Mouse (Mus musculus) mesoderm, embryonic 11.5 days (tissue): ENCODE results near the gene Cdsn.
A peak's percentile ranks its signal among the peaks of the same experiment; 100 is the strongest.

Experiments
- DNase-seq: peaks from one replicate; pipeline ENCODE4 v3.0.0-alpha.2; 2012; ENCODE audit warnings: low read depth, low spot score

Gene Cdsn

DNA sequence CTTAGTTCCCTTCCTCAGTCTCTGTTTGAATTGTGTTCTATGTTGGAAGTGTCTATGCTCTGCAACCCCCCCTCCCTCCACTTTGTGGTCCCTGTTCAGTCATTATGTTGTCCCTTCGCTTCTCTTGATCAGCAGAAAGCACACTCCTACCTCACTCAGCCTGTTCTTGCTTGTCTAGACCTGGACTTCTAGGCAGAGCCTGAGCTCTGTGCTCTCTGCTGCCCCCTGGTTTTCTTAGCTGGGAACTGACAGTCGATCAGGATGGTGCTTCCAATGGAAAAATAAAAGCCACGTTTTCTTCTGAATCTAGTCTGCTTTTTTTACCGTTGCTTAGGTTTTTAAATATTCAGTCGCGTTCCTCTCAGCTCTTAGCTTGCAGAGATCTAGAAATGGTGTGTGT lies 17.6 kb upstream of the Cdsn start:
- peak; percentile 78 for DNase-seq

DNA sequence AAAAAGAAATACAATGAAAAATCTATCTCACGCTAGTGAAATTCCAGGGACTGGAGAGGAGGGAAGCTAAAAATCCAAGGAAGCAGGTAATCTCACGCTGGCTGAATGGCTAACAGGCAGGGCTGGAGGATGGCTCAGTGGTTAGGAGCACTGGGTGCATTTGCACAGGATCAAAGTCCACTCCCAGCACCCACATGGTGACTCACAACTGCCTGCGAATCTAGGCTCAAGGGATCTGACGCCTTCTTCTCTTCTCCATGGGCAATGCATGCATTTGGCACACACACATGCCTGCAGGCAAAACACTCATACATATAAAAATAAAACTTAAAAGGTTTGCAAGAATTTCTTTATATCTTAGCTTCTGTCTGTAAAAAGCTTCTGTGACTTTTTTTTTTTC lies 14.5 kb upstream of the Cdsn start:
- DNase-seq, result no peak

DNA sequence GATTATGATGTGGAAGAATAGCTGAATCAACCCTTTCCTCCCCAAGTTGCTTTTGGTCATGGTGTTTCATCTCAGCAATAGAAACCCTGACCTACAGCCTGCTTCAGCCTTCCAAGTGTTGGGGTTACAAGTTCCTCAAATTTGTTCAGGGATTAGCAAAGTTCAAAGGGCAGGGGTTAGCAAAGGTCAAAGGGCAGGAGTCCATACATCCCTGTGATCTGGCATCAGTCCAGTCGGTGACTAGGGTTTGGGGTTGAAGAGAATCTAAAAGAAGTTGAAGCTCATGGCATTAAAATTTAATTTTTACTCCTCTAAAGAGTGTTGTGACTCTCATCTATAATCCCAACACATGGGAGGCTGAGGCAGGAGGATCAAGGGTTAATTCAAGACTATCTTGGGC lies 13.5 kb upstream of the Cdsn start:
- no peak for DNase-seq

DNA sequence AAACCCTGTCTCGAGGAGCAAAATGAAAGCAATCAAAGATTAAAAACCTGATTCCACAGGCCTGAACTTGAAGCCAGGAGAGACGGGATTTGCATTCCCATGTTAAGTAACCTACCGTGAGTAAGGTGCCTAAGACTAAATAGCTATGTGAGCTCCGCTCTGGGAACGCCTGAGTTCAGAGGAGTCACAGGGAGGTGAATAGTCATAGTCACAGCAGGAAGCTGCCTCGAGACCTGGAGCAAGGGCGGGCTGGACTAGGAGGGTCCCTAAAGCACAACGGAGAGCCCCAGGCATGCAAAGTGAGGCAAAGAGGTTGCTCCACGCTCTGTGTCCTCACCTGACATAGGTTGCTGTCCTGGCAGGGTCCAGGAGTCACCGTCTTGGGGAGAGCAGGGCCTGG lies 12.4 kb upstream of the Cdsn start:
- no peak for DNase-seq

DNA sequence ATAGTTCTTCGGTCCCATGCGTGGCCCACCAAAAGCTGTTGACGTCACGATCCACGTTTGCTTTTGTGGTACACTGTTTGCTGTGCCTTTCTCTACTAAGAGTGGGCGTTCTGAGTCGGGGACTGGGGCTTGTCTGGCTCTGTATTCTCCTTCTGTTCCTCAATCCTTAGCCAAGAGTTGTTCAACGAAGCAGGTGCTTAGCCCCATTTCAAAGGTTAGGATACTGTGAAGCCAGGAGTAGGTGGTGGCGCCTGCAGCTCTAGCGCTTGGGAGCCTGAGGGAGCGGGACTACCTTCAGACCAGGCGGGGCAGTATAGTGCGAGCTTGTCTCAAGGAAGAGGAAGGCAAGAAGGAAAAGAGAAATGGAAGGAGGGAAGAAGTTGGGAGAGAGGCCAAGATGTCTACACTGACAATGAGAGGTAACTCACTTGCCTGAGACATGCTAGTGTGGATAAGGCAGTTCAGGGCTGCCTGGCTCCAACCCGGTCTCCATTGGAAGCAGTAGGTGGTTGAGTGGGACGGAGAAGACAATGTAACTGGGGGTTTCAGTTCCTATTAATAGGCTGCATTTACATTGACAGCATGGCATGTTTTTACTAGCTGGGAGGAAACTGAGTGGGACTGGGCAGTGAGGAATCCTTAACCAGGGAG lies 9.0 kb upstream of the Cdsn start:
- no peak for DNase-seq

DNA sequence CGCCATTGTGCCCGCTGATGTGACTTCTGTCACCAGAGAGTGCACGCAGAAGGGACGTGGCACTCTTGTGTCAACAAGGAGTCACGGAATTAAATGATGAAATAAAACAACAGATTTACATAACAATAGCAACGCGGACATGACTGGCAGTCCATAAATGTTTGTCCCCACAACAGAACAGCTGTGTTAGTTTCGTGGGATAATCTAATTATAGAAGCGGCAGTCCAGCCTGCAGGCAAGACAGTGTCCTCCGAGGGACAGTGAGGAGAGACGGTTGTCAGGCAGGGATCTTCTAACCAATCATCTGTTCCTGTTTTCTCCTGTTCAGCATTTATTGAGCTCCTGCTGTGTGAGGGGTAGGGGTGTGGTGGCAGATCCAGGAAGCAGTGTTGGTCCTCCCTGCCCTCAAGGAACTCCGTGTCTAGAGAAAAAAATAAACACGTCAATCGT lies 8.5 kb upstream of the Cdsn start:
- DNase-seq, result no peak

DNA sequence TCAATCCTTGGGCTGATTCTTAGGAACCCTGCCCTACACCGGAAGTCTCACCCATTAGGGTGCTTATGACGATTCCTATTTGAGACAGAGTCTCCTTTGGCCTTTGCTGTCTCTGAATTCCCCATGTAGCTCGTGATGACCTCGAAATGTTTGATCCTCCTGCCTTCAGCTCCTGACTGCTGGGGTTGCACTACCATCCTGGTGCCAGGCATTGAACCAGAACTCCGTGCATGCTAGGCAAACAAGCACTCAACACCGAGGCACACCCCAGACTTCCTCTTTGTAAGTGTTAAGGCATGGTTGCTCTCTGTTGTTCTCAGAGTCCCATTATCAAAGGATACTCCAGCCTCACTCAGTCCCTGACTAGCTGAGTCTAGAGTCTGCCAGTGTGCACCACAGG lies 7.9 kb upstream of the Cdsn start:
- DNase-seq, result no peak

DNA sequence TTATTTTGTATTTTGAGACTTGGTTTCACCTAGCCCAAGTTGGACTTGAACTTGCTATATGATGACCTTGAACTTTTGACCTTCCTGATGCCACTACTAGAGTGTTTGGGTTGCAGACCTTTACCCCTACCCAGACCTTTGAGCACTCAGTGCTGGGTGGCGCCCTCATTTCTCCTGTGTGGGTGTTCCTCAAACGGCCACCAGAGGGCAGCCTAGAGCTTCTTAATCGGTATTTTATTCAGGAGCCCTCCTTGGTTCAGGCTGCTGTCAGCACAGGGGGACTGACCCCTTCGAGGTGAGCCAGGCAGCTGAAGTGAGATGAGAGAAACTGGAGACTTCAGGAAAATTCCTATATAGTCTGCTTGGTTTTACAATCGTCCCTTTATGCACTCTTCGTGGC lies 7.2 kb upstream of the Cdsn start:
- peak; percentile 65 for DNase-seq

DNA sequence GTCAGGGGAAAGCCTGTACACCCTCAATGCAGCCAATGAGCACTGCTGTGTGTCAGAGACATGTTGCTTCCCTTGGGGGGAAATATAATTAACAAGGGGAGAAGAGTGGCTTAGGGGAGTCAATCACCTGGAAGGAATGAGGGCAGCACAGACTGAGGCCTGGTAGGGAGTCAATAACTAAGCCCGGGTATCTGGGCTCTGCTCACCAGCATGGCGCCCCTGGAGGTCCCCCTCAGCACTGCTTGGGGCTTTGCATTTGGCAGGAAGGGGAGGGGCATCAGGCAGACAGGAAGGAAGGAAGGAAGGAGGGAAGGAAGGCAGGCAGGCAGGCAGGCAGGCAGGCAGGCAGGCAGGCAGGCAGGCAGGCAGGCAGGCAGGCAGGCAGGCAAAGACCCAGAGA lies 4.5 kb upstream of the Cdsn start:
- DNase-seq, result no peak

DNA sequence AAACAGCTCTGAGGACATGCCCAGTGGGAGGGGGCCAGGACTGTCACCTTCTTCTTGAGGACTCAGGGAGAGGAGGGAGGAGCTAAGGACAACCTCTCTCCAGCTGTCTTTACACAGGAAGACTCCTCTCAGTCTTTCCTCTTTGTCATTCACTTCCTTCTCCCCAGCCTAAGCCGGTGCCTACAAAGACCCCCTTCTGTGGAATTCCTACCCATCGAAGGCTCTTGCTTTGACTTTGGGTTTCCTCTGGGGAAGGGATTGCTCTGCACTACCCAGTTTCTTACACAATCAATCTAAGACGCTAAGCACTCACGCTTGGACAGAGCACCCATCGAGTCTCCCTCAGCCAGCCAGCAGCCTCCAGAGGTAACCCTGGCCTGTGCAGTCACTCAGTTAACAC lies 3.3 kb upstream of the Cdsn start:
- DNase-seq, result no peak

DNA sequence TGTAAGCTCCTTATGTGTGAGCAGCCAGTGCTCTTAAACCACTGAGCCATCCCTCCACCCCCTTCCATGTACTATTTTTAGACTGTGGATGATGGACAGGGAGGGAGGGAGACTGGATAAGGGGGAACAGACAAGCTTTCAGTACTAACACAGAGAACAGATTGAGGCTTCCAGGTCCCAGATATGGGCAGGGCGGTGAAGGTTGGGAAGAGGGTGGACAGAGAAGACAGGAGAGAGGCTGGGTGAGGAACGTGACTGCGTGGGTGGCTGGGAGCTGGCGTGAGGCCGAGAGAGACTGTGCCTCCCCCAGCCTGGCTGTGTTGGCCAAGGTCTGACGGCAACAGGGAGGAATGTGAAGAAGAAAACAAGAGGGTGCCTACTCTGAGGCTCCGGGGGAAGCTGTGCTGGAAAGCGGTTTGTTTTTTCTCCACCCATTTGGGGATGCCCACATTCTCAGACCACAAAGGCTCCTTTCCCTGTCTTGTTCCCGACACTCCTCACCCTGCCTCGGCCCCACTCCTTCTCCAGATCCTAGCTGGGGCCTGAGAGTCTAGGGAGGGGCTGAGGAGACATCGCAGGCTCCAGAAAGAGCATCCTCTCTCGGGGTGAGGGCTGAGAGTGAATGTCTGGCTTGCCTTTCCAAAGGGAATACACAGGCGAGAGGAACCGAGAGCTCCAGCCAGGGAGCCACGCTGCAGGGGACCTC lies 2.3 kb upstream of the Cdsn start:
- DNase-seq, result no peak

DNA sequence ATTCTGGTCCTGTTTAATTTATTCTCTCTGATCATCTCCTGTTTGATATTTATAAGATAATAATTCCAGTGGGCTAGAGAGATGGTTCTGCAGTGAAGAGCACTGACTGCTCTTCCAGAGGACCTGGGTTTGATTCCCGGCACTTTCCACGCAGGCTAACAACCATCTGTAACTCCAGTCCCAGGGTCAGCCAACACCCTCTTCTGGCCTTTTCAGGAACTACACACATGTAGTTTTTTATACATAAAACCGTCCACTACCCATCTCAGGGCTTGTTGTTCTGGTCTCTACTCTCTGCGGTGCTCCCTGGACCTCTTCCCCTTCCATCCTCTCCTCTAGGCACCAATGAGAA lies 1.8 kb upstream of the Cdsn start:
- no peak for DNase-seq

DNA sequence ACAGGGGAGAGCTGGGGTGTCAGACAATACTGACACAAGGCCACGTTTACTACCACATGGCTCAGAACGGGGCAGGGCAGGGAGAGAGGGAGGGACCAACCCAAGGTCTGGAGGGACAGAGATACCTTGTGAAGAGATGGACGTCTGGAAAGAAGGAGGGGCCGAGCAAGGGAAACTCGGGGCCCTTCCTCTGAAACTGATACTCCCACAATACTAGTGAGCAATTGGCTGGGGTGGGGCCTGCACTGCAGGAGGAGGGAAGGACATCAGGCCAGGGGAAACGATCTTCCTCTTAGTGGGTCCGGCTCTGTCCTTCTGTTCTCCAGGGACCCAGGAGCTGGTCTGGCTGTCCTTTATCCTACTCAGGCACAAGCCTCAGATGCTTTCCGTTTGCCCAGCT lies 1.1 kb upstream of the Cdsn start:
- DNase-seq, result no peak

DNA sequence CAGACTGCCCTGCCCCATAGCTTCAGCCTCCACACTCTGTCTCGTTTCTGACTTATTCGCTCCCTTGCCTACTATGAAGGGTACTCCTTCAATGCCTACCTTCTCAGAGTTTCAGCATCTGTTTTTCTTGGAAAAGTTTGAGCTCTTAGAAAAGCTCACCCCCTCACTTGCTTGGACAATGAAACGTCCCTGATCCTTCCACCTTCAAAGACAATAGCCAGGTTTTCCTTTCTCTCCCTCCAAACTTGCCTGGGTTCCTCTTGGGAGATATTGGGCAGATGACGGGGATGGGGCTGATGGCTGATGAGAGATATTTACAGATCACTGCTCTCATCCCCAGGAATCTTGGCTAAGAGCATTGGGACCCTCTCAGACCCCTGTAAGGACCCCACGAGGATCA lies 2.4 kb downstream of the Cdsn start:
- no peak for DNase-seq

DNA sequence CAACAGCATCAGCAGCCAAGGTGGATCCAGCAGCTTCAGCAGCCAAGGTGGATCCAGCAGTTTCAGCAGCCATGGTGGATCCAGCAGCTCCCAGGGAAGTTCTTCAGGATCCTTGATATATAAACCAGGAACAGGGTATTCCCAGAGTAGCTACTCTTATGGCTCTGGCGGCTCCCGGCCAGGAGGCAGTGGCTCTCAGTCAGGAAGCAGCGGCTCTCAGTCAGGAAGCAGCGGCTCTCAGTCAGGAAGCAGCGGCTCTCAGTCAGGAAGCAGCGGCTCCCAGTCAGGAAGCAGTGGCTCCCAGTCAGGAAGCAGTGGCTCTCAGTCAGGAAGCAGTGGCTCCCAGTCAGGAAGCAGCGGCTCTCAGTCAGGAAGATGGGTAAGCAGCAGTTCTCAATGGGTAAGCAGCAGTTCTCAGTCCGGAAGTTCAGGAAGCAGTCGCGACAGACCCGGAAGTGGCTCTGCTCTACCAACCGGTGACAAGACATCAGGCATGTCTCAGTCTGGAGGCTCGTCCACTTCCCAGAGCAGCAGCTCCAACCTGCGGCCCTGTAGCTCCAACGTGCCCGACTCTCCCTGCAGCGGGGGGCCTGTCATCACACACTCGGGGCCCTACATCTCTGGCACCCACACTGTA lies 3.0 kb downstream of the Cdsn start:
- DNase-seq, result no peak

DNA sequence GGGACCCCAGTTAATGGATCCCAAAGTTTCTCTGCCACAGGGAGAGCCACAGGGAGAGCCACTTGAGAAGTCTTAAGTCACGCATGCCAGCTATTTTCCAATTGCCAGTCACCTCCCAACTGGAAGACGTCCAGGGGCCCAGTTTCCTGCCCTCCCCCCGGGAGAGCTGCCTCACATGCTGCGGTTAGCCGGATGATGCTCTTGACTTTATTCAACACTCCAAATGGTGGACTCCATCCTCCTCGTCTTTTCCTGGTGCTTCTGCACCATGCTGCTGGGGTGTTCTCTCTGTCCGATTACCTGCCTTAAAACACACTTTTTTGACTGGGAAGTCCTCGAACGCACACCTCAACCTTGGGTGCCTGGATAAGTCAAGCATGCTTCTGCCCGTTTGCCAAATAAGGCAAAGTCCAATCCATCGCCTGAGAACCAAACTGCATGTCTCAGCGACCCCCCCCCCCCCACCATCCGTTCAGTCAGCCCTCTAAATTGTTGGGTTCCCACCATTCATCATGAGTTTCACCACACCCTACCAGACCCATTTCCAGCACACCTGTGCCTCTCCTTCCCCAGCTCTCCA lies 4.3 kb downstream of the Cdsn start:
- DNase-seq, result no peak

DNA sequence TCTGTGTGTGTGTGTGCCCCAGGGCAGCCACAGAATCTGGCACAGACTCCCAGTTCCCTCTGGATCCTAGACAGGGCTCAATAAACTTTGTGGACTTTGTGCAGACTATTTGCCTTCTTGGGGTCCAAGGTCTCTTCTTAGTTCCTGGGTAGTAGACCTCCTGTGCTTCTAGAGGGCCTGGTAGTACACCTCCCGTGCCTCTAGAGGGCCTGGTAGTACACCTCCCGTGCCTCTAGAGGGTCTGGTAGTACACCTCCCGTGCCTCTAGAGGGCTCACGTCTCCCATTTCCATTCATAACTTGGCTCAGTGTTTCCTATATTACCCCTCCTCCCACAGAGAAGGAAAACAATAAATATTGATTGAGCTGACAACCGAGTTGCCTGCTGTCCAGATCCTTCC lies 4.9 kb downstream of the Cdsn start:
- DNase-seq, result peak; percentile 57

DNA sequence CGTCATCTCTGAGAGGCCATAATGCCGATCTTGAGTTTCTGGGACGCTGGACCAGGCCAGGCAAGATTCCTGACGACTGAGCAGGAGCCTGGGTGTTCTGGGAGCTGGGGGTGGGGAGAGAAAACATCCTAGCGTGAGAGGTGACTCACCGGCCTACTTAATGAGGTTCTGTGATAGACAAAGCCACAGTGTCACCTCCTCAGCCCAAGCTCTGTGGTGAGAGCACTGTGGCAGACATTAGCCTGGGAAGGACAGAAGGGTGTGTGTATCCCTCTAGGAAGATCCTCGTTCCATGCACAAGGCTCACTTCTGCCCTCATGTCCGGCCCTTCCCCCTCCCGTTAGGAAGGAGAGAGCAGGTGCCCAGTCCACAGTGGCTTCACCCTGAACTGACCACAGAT lies 5.4 kb downstream of the Cdsn start:
- DNase-seq, result no peak

DNA sequence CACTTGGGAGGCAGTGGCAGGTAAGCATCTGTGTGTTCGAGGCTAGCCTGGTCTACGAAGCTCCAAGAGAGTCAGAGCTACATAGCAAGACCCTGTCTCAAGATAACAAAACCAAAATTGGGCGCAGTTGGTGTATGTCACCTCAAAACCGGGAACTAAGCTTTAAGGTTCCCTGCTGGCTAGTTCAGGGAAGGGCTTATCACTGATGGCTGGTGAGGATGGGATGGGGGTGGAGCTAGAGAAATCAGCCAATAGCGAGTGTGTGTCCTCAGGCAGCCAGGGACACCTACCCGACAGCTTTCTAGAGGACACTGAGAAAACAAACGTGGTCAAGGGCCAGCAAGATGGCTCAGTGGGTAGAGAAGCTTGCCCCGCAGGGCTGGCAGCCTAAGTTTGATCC lies 6.3 kb downstream of the Cdsn start:
- DNase-seq, result no peak

DNA sequence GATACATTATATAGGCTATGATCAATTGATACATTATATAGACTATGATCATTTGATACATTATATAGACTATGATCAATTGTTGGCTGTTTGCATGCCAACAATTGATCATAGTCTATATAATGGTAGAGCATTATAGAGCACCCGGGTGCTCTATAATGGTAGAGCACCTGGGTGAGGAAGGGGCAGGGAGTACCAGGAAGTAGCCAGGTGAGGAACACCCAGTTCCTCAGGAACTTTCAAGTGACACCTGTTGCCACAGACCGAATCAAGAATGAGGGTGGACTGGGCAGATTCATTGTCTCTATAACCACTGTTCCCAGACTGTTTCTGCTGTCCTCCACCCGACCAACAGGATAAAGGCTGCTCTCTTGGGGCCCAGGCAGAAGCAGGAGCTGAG lies 15.2 kb downstream of the Cdsn start, which contains the start of gene 2300002M23Rik:
2300002M23Rik (plus strand) TSS at position 301 of the 400 bp plus-strand sequence.
- no peak for DNase-seq

DNA sequence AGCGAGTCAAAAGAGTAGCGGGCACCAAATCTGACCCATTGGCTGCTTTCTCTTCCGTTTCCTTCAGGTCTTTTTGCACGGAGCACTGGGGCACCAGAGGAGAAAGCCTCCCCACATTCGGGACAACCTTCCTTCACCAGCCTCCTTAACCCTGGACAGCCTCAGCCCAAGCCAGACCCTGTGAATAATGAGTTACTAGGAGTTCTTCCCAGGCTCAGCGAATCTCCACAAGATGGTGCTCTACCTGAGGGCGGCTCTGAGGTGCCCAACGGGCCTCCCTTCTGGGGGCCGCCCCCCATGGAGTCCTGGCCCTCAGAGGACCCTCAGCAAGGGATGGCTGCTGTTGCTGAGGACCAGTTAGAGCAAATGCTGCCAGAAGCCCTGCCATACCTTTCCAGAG lies 15.8 kb downstream of the Cdsn start:
- DNase-seq, result no peak

DNA sequence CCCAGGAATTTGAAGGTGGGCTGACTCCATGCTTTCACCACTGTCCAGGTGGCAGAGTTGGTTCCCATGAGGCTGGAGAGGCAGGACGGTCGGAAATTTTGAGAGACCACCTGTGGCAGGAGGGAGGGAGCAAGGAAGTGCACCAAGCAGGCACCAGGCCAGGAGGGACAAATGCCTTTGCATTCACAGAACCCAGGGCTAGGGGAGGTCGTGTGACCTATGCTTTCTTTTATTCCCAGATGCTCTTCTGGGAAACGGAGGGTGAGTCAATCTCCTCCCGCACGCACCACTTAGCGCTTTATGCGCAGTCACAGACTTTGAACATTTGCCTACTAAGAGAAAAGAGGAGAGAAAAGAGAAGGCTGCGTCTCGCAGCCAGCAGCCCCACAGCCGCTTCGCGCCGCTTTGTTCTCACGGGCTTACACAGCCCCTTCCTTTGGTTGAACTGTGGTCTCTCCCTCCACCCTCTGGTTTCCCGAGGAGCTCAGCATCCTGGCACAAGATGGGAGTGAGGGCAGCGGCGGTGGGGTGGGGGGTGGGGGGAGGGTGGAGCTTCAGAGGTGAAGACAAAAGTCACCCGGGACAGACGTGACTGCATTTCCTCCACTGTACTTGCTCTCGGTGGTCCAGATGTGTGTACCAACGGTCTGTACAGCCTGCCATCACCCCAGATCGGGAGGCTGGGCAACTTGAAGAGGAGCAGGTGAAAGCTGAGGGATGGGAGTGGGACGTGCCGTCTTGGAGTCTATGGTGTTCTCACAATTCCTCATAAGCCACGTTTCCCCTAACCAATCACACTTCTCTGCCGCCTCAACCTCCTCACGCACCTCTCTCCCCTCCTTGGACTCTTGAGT lies 17.4 kb downstream of the Cdsn start:
- no peak for DNase-seq
